Mouse (Mus musculus) bone marrow, adult 2 months (tissue): ENCODE data around the gene Fra10ac1.

Experiments
- CTCF ChIP-seq: fragments of 200-500 bp; IDR thresholded peaks from 2 replicates; pipeline ENCODE4 v1.5.1; 2011; ENCODE audit warnings: low read length, control low read depth; ENCODE audit not compliant: control insufficient read depth, insufficient read depth
- POLR2A ChIP-seq: fragments of 200-500 bp; IDR thresholded peaks from 2 replicates; pipeline ENCODE4 v1.6.1; 2011; ENCODE audit warnings: low read depth, mild to moderate bottlenecking, control low read depth, low read length, borderline replicate concordance; ENCODE audit not compliant: control insufficient read depth

DNA sequence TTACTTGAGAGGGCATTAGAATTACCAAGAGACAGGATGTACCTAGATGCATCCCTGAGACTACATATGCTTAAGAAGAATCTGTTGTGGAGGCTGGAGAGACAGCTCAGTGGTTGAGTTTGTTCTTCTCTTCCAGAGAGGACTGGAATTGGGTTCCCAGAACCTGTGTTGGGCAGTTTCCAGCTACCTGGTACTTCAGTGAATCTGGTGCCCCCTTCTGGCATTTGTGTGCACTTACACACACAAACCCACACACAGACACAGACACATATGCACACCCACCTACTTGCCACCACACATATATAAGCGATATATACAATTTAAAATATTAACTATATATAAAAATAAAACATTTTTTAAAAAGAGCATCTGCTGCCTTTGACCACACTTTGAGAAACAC is 67.7 kb downstream of the Fra10ac1 start:
- TF ChIP-seq CTCF (no peak), POLR2A (no peak)
